Mouse (Mus musculus) kidney, adult 2 months (tissue): ENCODE data around the gene Epo.

Experiments
- CTCF ChIP-seq: fragments of 200-500 bp; conservative IDR thresholded peaks from 2 replicates; pipeline ENCODE4 v1.5.1; 2011; ENCODE audit warnings: low read depth, mild to moderate bottlenecking, control low read depth, low read length, moderate library complexity, mixed read lengths; ENCODE audit not compliant: insufficient read depth, insufficient read length
- POLR2A ChIP-seq: fragments of 200-500 bp; IDR thresholded peaks from one replicate; pipeline ENCODE4 v1.6.1; 2011; ENCODE audit warnings: low read depth, low read length, control low read depth

GRCm38 (mm10) chr5:137513951-137514721, 18.9 kb downstream of the Epo start:
- TF ChIP-seq CTCF (no peak), POLR2A (no peak)
